Mouse (Mus musculus) cerebellum, adult 18-20 months (tissue): ENCODE results near the gene Fat3.

Experiments used
- DNase-seq, 2 experiments: peaks; one replicate each; pipeline ENCODE4 v3.0.0; 2021

Fat3 gene

GRCm38 (mm10) chr9:16002991-16003390, 498.1 kb downstream of the Fat3 start:
- DNase-seq: no peak

DNA sequence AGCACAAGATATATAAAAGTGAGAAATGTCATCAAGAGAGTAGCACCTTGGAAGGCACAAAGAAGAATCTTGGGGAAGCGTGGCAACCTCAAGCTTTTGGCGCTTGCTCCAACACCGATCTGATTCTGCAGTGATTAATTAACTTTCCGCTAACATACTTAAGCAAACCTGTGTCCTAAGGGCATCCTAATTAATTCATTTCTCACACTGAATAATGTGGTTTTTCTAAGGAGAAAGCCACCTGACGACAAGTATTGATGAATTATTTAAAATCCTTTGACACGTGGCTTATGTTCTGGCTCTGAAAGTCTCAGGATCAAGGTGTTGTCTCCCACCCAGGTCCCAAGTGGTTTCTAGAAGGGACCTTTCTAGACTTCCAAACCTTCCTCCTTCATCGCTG, 506.3 kb downstream of the Fat3 start:
- DNase-seq: no peak

DNA sequence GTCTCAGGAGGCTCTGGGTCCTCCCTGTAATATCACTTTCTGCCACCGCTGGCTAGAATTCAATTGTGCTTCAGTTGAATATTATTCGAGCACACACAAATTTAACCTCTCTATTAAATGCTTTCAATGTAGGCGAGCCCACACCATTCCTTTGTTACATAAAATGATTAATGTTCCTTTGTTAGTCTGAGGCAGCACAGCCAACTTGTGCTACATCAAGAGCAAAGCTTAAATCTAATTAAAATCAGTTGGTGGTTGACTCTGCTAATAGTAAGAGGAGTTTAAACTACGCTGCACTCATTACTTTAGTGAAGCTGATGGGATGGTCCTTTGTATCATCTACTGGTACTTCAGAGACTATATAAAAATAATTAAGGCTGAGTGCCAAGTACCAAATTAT, 506.9 kb downstream of the Fat3 start:
- no peak for DNase-seq

DNA sequence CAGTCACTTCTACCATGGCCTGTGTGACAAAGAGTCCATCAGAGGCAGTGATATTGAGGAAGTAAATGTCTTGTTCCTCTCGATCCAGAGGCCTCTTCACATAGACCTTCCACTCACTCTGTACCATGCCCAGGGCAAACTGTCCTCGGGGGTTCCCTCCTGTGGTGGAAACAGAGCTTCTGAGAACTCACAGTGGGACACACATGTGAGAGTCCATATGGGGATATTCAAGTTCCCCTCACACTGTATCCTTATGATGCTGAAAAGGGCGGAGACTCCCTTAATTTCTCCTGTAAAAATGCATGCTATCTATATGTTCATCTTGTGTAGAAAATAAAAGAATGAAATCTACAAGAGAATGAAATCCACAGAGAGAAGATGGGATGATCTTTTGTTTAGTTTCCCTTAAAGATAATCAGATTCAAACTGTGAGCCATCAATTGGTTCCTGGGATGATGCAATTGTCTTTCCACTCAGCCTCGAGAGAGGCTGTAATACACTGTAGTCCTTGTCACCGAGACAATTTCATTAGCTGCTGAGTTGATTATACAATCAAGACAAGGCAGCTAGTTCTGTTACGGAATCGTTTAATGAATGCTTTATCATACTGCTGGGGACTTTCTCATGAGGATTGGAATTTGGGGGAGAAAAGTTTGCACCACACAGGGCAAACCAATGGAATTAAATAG, 508.8 kb downstream of the Fat3 start:
- no peak for DNase-seq

GRCm38 (mm10) chr9:15978317-15978716, 522.8 kb downstream of the Fat3 start:
- DNase-seq: no peak

- DNase-seq: no peak
Observed at GRCm38 (mm10) chr9:15976959-15977663, 524.0 kb downstream of the Fat3 start.

GRCm38 (mm10) chr9:15975999-15976398, 525.1 kb downstream of the Fat3 start:
- DNase-seq: no peak

DNA sequence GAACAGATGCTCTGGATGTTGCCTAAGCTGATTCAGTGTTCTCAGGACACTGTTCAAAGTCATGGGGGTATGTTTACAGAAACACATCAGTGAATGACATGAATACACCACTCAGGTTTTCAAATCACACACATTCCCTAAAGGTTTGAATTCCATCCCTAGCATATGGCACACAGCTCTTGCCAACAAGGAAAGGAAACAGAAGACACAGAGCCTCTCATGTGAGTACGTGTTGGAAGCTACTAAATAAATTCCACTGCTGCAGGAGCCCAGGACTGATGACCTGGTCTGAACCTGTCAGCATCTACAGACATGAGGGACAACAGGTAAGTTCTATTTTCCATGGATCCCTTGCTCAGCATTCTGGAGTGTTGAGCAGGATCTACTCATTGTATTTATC, 528.9 kb downstream of the Fat3 start:
- DNase-seq: peak in 1 of 2 experiments; percentile 10

- no peak for DNase-seq
Observed at GRCm38 (mm10) chr9:15971393-15971792, 529.7 kb downstream of the Fat3 start.

DNA sequence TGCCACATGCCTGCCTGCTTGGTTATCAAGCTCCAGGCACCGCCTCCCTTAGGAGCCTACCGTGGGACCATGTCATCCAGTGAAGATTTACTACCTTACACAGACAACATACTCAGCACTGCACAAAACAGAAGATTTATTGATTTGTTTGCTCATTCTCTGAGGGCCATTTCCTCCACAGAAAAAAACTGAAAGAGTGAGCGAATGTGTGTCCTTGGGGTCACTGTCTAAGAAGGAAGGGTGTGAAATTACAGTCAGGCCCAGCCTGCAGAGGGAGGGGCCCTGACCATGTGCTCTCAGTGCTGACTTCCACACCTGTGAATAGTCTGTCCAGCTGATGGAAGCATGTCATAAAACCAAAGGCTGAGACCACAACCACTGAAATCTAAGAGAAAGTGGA, 536.9 kb downstream of the Fat3 start:
- no peak for DNase-seq

DNA sequence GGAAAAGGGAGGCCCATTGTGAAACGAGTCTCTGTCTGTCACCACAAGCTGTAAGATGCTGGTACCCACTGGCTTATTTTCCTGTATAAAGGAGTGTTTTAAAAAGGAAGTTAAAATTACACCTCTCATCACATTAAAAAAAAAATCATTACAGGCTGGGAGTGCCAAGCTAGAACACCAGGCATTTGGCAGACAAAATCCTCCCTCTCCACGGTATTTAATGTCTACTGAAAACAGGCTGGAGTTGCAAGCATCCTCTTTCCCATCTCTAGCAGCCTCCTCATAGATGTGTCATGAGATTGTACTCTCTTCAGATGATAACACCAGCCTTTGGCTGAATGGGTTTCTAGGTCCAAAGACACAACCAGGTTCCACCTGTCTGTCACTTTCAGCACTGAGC, 538.2 kb downstream of the Fat3 start:
- no peak for DNase-seq

DNA sequence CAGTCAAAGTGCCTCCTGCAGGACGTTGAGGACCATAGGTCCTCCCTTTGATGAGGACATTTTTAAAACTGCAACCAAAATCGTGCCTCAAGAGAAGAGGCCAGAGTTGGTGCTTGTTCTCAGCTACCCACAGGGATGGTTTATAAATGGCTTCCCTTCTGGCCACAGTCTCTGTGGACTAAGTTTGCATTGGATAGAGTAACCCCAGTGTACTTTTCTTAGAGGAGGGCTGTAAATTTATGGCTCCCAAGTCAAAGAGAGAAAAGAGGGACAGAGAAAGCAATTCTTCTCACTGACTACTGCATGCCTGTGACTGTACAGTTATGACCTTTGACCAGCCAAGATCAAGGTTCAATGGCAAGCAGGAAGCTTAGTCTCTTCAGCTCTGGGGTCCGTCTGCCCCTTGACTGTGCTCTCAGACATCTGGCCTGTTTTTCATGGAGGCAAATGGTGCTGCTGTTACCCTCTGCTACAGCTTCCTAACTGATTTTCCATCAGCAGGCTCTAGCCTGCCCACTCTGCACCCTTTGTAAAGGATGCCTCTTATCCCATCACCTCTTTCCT, 542.8 kb downstream of the Fat3 start:
- DNase-seq: no peak

GRCm38 (mm10) chr9:15957816-15958215, 543.3 kb downstream of the Fat3 start:
- DNase-seq: no peak

DNA sequence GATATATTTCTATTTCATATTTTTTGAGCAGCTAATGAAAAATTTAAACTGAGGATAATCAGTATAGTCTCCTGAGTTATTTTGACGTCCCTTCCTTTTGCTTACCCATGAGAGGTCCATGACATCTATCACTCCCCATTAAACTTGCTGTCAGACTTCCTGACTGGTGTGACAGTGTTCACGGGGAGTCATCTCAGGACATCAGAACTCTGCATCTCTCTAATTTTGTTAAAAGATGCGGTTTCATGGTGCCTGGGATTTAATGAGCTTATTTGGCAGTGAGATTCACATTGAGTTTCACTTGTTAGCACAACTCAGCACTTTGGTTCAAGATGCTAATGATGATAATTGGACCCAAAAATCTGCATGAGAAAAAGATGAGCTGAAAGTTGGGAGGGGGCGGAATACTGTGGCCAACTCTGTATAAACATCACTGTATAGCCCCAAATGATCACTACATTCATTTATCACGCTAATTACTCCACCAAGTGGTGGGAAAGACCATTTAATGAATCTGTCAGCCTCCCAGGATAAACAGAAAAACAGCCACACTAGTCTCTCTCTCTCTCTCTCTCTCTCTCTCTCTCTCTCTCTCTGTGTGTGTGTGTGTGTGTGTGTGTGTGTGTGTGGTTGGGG, 545.8 kb downstream of the Fat3 start:
- DNase-seq: no peak

GRCm38 (mm10) chr9:15954338-15954704, 546.8 kb downstream of the Fat3 start:
- no peak for DNase-seq

- DNase-seq: no peak
Observed at GRCm38 (mm10) chr9:15953585-15954337, 547.3 kb downstream of the Fat3 start.

DNA sequence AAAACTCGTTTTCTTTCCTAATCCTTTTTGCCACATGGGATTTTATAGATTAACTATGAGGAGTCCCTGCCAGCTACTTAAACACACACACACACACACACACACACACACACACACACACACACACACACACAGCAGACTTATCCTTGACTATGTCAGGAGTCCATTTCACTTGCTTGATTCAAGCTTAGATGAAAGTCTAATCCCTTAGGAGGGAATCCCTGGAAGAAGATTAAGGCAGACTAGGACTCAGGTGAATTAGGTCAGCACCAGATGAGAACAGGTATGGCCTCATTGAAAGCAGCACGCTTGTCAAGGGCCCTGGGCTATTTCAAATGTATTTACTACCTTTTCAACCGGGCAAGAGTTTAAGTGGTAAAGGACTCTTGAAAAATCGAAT, 553.0 kb downstream of the Fat3 start:
- no peak for DNase-seq

DNA sequence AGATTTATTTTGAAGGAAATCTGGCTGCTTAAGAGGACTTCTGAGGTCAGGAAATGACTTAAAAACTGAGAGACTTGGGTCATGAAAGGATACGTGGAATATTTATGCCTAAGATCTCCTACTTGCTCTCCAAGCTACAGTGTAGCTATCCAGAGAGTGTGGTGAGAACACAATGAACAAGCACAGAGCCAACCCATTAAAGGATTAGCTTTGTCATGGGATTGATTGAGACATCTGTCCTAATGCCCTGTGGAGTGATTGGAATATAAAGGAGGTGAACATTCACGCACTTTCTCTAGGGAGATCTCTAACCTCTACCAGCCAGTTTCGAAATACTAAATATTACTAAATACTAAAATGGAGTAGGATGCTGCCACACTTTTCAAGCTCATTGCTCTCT, 556.9 kb downstream of the Fat3 start:
- DNase-seq: no peak

DNA sequence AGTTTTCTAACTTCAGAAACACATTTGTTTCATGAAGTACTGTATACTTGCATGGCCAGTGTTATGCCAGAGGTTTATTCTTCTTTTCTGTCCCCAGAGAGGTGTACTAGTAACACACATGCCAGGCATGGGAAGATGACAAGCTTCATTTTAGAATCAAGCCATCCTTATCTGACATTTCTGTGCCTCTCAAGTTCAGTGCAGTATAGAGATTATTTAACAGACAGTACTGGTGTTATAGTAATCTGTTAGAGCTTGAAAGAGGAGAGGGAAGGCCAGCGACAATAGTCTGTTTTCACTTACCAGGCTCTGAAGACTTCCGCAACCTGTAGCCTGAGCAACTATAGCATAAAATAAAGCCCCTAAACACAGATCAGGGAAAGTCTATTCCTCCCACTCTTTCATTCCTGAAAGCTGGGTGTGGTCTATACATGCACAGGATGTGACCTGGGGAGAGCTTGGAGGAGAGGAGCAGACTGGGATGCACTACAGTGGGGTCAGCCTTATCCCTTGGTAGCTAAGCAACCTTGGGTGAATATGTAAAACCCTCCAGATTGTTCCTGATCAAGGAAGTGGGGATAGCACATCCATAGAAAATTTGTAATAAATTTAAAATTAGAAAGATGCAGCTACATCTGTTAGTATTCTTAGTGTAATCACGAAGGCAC, 557.5 kb downstream of the Fat3 start:
- DNase-seq: no peak

DNA sequence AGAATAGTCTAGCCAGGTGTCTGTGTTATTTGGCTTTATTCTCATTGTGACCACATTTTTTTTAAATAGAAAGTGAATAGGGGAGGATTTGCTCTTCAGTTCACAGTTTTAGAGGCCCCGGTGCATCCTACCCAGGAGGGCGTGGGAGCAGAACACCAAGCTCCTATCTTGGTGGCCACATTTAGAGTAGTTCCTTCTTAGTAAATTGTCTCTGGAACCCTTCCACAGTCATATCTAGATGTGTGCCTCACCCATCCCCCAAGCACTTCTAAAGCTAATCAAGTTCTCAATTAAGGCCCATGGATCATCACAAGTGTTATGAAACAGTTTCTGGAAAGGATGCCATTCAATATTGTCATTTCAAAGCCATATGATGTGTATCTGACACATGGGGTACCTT, 559.3 kb downstream of the Fat3 start:
- DNase-seq: no peak

DNA sequence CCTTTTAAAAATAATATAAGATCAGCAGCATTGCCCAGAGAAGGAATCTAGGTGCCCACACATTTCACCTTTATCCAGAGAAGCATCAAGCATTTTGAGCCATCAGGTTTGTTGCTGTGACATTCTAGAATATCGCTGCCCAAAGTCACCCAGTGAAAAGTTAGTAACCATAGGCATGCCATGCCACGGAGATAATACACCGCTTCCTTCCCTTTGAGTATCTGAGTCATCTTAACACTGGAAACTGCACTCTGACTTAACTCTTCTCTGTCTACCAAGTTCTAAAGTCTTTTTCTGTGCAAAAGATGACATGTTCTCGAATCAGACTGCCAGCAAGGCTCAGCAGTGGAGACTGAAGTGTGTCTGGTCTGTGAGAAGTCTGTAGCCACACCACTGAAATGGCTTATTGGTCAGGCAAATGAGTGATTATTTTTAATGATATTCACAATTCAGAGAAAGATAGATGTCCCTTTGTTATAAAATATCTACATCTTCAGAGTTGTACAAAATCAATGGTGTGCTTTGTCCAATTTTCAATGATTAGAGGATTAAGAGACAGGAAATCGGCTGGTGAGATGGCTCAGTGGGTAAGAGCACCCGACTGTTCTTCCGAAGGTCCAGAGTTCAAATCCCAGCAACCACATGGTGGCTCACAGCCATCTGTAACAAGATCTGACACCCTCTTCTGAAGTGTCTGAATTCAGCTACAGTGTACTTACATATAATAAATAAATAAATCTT, 560.0 kb downstream of the Fat3 start:
- no peak for DNase-seq

DNA sequence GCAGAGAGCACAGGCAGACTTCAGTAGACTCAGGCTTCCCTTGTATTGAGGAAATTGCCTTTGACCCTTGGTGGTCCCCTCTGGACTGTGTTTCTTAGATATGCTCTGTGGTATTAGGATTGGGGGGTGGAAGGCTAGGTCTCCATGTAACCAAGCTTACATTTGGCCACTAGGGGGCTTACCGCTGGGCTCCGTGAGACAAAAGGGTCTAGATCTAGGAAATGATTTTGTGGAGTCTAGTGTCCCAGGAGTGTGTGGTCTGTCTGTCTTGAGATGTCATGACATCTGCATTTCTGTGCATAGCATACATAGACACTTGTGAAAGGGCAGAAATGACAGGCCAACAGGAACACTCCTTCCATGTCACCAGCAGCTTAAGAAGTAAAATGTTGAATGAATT, 561.5 kb downstream of the Fat3 start:
- no peak for DNase-seq
